In genomic region chr16:22517431-22518384, GRCm38 (mm10) we compare ENCODE assay signal across 10 mouse cellular contexts.
DNase-seq lines count a peak whose midpoint lies in the region; ATAC-seq and TF ChIP-seq lines count a peak whose summit lies in the region.
"Had no signal": no experiment of that assay in that cellular context is flagged by ENCODE, and none has a peak within 500 bp of the region (broad histone marks: within the 10 kb centered on the region; RNA-seq: fewer than 3 reads in every experiment).

No protein-coding gene starts in this region.

- H3K36me3 ChIP-seq in forebrain, postnatal 0 days (ENCODE audit: insufficient read depth), result no peaks in the 10 kb centered on the region
- no peaks in the 10 kb centered on the region for H3K36me3 ChIP-seq in liver, embryonic 12.5 days
- H3K36me3 ChIP-seq: liver, embryonic 13.5 days had no signal

- H3K27me3 ChIP-seq in forebrain, postnatal 0 days (ENCODE audit: insufficient read depth, low read length), result no peaks in the 10 kb centered on the region
- H3K27me3 ChIP-seq in liver, embryonic 12.5 days (replicated peaks), result no peaks in the 10 kb centered on the region
- H3K27me3 ChIP-seq: liver, embryonic 13.5 days had no signal

- no peaks in the 10 kb centered on the region for H3K9me3 ChIP-seq in forebrain, postnatal 0 days (ENCODE audit: low read length)
- no peaks in the 10 kb centered on the region for H3K9me3 ChIP-seq in liver, embryonic 12.5 days (replicated peaks)
- H3K9me3 ChIP-seq: liver, embryonic 13.5 days had no signal

- peak overlapping the region; percentile 54 for H3K27ac ChIP-seq in forebrain, postnatal 0 days (ENCODE audit: low read depth, low read length)
- no peak overlapping the region for H3K27ac ChIP-seq in liver, embryonic 12.5 days
- peak overlapping the region; percentile 15; the same call in 1 of the 2 replicates for H3K27ac ChIP-seq in olfactory bulb, adult 2 months (ENCODE audit: insufficient read depth, low read depth, low read length)
- H3K27ac ChIP-seq: liver, embryonic 13.5 days had no signal

- peak; percentile 94 for ATAC-seq in forebrain, postnatal 0 days
- ATAC-seq in liver, embryonic 12.5 days, result no peak
- no peak for ATAC-seq in activated CD4-positive, CD25-positive, alpha-beta regulatory T cell, adult 4 months
- ATAC-seq: Patski had no signal

- no peak overlapping the region for H3K4me2 ChIP-seq in forebrain, postnatal 0 days (ENCODE audit: low read depth)
- H3K4me2 ChIP-seq in liver, embryonic 12.5 days, result peak overlapping the region; percentile 25; the same call in 1 of the 2 replicates
- H3K4me2 ChIP-seq: liver, embryonic 13.5 days had no signal

- no peak overlapping the region for H3K9ac ChIP-seq in forebrain, postnatal 0 days
- no peak overlapping the region for H3K9ac ChIP-seq in liver, embryonic 12.5 days
- H3K9ac ChIP-seq: liver, embryonic 13.5 days had no signal

- peak; percentile 81 for DNase-seq in 416B (ENCODE audit: low read depth)
- DNase-seq in adrenal gland, postnatal 25 days, result peak; percentile 77
- peak; percentile 81 for DNase-seq in forebrain, postnatal 0 days
- peak; percentile 86 to 87 for DNase-seq in heart, postnatal 10 days
- DNase-seq in kidney, postnatal 14 days, result peak; percentile 78
- DNase-seq: liver, embryonic 13.5 days had no signal

- no peak overlapping the region for H3K4me3 ChIP-seq in forebrain, postnatal 0 days (ENCODE audit: low read depth, low read length)
- no peak overlapping the region for H3K4me3 ChIP-seq in liver, embryonic 12.5 days
- H3K4me3 ChIP-seq in olfactory bulb, adult 2 months (ENCODE audit: insufficient read depth, low read depth, low read length), result no peak overlapping the region
- H3K4me3 ChIP-seq: liver, embryonic 13.5 days had no signal

- no peaks in the 10 kb centered on the region for H3K4me1 ChIP-seq in forebrain, postnatal 0 days (ENCODE audit: insufficient read depth)
- peaks cover 10% of the 10 kb centered on the region for H3K4me1 ChIP-seq in liver, embryonic 12.5 days
- peaks cover 16% of the 10 kb centered on the region for H3K4me1 ChIP-seq in olfactory bulb, adult 2 months (ENCODE audit: control insufficient read depth, insufficient read depth, low read length)

- intact Hi-C loops in heart, postnatal 10 days (cut with DNase I), result no loop called here

- 12% methylated on average over 20 of the region's 20 CpGs for WGBS in forebrain, postnatal 0 days
- 18% methylated on average over 20 of the region's 20 CpGs for WGBS in liver, embryonic 12.5 days (ENCODE audit: insufficient replicate concordance)
- 31% methylated on average over 20 of the region's 20 CpGs for WGBS in olfactory bulb, adult 2 months

- TF ChIP-seq POLR2A in olfactory bulb, adult 2 months (IDR thresholded peaks at IDR 0.05; ENCODE audit: insufficient read depth, low read depth, low read length), result no peak

- TF ChIP-seq CTCF in forebrain, postnatal 0 days (IDR thresholded peaks at IDR 0.05; ENCODE audit: low read depth), result 0 out of 2 replicates have a peak, but pooled peaks have one; percentile 3
- TF ChIP-seq CTCF in olfactory bulb, adult 2 months (IDR thresholded peaks at IDR 0.05; ENCODE audit: insufficient read depth, low read depth, low read length), result no peak
